Mouse (Mus musculus) megakaryocyte progenitor cell, adult 5-6 weeks (primary cell): Measurements from ENCODE around the gene Samt1. TPM values are rescaled to one million over a fixed set of nuclear protein-coding genes. Genes with fewer than 3 reads are reported as not detected.
A peak's percentile ranks its signal among the peaks of the same experiment; 100 is the strongest.
"Not testable (repeated sequence)": the region's sequence is repeated elsewhere in the genome, so short reads cannot be mapped to it uniquely, and the experiment has no call there.

Experiments used
- ATAC-seq: replicated peaks from 2 replicates; pipeline ENCODE4 v1.8.0; 2016; ENCODE audit warnings: mild to moderate bottlenecking, moderate TSS enrichment, inconsistent platforms; ENCODE audit not compliant: poor library complexity
- total RNA-seq, 2 experiments: library from RNA; stranded (forward) in 1 of 2; stranded (reverse) in 1 of 2; fragments of 157-497, 149-512 nt in 1 of 2; fragments of 200-1000 nt in 1 of 2; gene quantifications; 2 replicates each; pipeline versions ENCODE4 v1.2.3 to v1.2.4; 2015 to 2017

The Samt1 gene
- not detected in 2 replicates for total RNA-seq (2015)
- not detected in 2 replicates for total RNA-seq (2017)

DNA sequence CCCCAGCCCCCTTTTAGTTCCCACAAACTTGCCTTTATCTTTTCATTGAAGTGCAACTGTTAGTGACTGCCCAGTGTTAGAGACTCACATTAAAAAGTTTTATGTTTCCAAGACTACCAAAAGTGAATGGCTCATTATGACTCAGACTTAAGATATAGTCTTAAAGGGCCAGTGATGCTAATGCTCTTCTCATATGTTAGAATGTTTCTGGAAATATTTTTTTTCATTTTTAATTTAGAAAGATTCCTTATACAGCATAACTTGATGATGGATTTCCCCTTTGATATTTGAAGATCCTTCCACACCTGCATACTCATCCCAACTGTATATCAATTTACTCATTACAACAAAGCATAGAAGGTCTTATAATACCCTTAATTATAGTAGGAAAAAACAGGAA, at the start of gene Samt1:
TSS of gene Samt1 (minus strand) at position 101 of the 400 bp plus-strand sequence.
- not testable (repeated sequence) for ATAC-seq

DNA sequence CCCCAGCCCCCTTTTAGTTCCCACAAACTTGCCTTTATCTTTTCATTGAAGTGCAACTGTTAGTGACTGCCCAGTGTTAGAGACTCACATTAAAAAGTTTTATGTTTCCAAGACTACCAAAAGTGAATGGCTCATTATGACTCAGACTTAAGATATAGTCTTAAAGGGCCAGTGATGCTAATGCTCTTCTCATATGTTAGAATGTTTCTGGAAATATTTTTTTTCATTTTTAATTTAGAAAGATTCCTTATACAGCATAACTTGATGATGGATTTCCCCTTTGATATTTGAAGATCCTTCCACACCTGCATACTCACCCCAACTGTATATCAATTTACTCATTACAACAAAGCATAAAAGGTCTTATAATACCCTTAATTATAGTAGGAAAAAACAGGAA, 42.5 kb upstream of the Samt1 start, which contains the start of gene Gm10057:
TSS of gene Gm10057 (minus strand) at position 101 of the 400 bp plus-strand sequence.
- not testable (repeated sequence) for ATAC-seq

GRCm38 (mm10) chrX:154033727-154034126, 21.3 kb upstream of the Samt1 start, which contains the start of gene 4921511M17Rik:
4921511M17Rik (minus strand) TSS chrX:154033827.
- ATAC-seq: not testable (repeated sequence)

- ATAC-seq: peak; percentile 70
These were observed 35.5 kb downstream of the Samt1 start for GRCm38 (mm10) chrX:153976914-153977313.

DNA sequence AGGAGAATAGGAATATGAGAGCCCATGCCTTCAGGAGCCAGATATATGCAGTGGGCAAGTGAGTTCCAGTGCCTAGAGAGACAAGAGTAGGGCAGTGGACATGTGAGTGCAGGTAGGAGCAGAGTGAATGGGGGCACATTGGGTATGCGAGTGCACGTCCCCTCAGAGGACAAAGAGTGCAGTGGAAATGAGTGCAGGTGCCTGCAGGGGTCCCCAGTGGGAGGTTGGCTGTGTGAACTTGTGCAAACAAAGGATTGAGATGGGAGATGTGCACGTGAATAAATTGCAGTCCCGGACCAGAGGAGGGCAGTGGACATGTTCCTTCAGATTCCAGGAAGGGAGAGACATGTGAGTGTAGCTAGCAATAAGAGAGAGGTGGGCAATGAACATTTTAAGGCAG, 36.0 kb downstream of the Samt1 start:
- ATAC-seq: not testable (repeated sequence)

DNA sequence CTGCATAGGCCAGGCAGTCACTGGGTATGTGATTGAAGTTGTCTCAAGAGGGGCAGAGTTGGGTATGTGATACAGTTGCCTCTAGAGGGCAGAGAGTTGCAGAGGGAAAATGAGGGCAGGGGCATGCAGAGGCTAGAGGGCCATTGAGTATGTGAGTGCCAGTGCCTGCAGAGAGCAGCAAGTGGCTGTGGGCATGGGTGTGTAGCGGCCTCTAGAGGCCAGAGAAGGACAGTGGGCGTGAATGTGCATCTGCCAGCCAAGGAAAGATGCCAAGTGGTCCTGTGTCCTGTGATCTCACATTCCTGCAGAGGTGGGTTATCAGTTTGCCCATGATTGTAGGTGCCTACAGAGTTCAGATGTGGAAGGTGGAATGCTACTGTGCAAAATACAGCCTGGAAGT, 38.0 kb downstream of the Samt1 start:
- peak; percentile 75 for ATAC-seq

DNA sequence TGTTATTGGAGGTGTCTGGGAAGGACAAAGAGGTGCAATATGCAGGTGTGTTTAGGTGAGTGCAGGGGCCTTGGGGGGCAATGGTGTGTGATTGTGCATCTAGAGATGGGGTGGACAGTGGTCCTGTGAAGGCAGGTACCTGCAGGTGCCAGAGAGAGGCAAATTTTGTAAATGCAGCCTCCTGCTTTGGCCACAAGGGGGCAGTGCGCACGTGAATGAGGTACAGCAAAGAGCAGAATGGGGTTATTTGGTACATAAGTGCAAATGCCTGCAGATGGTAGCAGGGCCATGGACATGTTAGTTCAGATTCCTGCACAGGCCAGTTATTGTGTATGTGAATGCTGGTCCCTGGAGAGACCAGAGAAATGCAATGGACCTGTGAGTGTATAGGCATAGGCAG, 59.6 kb downstream of the Samt1 start:
- ATAC-seq: peak; percentile 77

Other genes starting within 250 kb of the Samt1 start
- not detected in 2 replicates for gene Spin2c, start 180.4 kb downstream of the Samt1 start, total RNA-seq (2015)
- gene Spin2c, start 180.4 kb downstream of the Samt1 start, total RNA-seq (2017): 0.44 TPM in 1 of 2 replicates, not detected in the other
- gene 4921511M17Rik, start 21.2 kb upstream of the Samt1 start, total RNA-seq (2015): not detected in 2 replicates
- not detected in 2 replicates for gene 4921511M17Rik, start 21.2 kb upstream of the Samt1 start, total RNA-seq (2017)
- gene Gm10057, start 42.4 kb upstream of the Samt1 start, total RNA-seq (2015): not detected in 2 replicates
- gene Gm10057, start 42.4 kb upstream of the Samt1 start, total RNA-seq (2017): not detected in 2 replicates
- not detected in 2 replicates for gene Gm15140, start 108.0 kb upstream of the Samt1 start, total RNA-seq (2015)
- not detected in 2 replicates for gene Gm15140, start 108.0 kb upstream of the Samt1 start, total RNA-seq (2017)